In the genomic region with DNA sequence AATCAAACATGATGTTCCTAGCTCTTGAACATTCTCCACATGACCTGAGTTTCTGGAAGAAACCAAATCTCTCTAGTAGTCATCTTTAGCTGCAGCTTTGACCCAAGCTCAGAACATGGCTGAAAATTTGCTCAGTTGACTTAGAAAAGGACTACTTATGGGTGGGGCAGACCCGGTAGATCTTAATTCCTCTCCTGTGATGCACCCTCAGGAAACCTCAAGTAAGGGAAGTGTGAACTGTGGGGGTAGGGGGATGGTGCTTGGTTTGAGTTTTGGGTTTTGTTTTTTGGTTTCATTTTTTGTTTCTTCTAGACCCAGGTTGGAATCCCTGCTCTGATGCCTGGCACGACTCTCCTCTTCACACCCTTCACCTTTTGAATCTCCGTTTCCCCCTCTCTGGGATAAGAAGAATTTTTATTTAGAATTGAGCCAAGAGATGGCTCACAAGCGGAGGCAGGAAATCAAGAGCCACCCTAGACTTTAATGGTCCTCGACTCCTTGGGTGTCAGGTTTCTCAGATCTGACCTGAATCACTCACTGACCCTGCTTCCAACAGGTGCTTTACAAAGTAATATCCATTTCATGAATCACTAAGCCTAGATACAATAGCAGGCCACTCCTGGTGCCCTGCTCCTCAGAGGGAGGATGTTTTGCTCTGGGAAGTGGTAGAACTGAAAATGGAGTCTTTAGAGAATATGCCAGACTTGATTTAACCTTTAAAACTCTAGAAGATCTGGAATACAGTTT, we compare ENCODE assay signal across 14 mouse cellular contexts. TPM values are rescaled to one million over a fixed set of nuclear protein-coding genes. Genes with fewer than 3 reads are reported as not detected.
DNase-seq lines count a peak whose midpoint lies in the region; ATAC-seq and TF ChIP-seq lines count a peak whose summit lies in the region.
"Had no signal": no experiment of that assay in that cellular context is flagged by ENCODE, and none has a peak within 500 bp of the region (broad histone marks: within the 10 kb centered on the region; RNA-seq: fewer than 3 reads in every experiment).

No protein-coding gene starts in this region.

- no peak overlapping the region for H3K4me3 ChIP-seq in left cerebral cortex, adult 2 months
- H3K4me3 ChIP-seq: hindbrain, embryonic 12.5 days; neural tube, embryonic 13.5 days had no signal

- no peak overlapping the region for H3K27ac ChIP-seq in left cerebral cortex, adult 2 months
- H3K27ac ChIP-seq: hindbrain, embryonic 12.5 days; neural tube, embryonic 13.5 days had no signal

- TF ChIP-seq CTCF in left cerebral cortex, adult 2 months (IDR thresholded peaks at IDR 0.05) = no peak

- DNase-seq in testis, postnatal 14 days (ENCODE audit: low spot score) = peak; percentile 1
- DNase-seq in testis, postnatal 10 days (ENCODE audit: low spot score) = no peak
- DNase-seq in R1 (ENCODE audit: low read depth, low spot score) = peak; percentile 18
- DNase-seq in cerebellum, postnatal 10 days = no peak
- no peak for DNase-seq in right cerebral cortex, adult 2 months (ENCODE audit: low spot score in 2 of 2)
- no peak for DNase-seq in left cerebral cortex, adult 2 months (ENCODE audit: extremely low spot score in 1 of 2, low spot score in 2 of 2)
- DNase-seq: adrenal gland, adult 2 months; kidney, adult 9 months; left cerebral cortex, postnatal 4 days; lung, adult 18-20 months; right cerebral cortex, postnatal 14 days had no signal

- intact Hi-C loops in left cerebral cortex, adult 2 months (cut with DNase I) = loop anchor here (10.0 kb wide), 3 partner anchors 830 to 1280 kb away; a partner anchor contains a TSS

- ATAC-seq in megakaryocyte progenitor cell, adult 5-6 weeks (replicated peaks; ENCODE audit: poor library complexity) = peak; percentile 42

RNA-seq across cellular contexts. Expression of a gene that starts 2.2 kb away (rescaled TPM):
- 49.9 and 53.3 TPM in 2 replicates for total RNA-seq in megakaryocyte progenitor cell, adult 5-6 weeks (2015)
- total RNA-seq in megakaryocyte progenitor cell, adult 5-6 weeks (2017) = 57.9 and 60.2 TPM in 2 replicates
- 10 to 100 TPM; 74.8 to 79.6 TPM for total RNA-seq in left cerebral cortex, adult 2 months (2021)

Comparison
In these comparisons a context has a peak if more than half of its experiments do, and no peak if none do; other contexts are left out.
1. DNase-seq: peak in testis, postnatal 14 days (single experiment) and R1 (single experiment); none in testis, postnatal 10 days (single experiment), cerebellum, postnatal 10 days (0 of 2), right cerebral cortex, adult 2 months (0 of 2) and left cerebral cortex, adult 2 months (0 of 2).